Mouse (Mus musculus): ENCODE results near the gene Rfx7.
A peak's percentile ranks its signal among the peaks of the same experiment; 100 is the strongest.

Rfx7 gene

GRCm38 (mm10) chr9:72543590-72543989 is 11.6 kb downstream of the Rfx7 start:
- no peak for DNase-seq (ENCODE audit: low spot score)

- no peak for DNase-seq (ENCODE audit: low spot score)
Observed at GRCm38 (mm10) chr9:72558780-72559179, 26.7 kb downstream of the Rfx7 start.

GRCm38 (mm10) chr9:72560316-72560715 is 28.3 kb downstream of the Rfx7 start:
- DNase-seq (ENCODE audit: low spot score): no peak

- no peak for DNase-seq (ENCODE audit: low spot score)
Observed at GRCm38 (mm10) chr9:72563277-72563676, 31.2 kb downstream of the Rfx7 start.

- no peak for DNase-seq (ENCODE audit: low spot score)
Observed at GRCm38 (mm10) chr9:72567116-72567515, 35.1 kb downstream of the Rfx7 start.

- no peak for DNase-seq (ENCODE audit: low spot score)
Observed at GRCm38 (mm10) chr9:72580216-72580615, 48.2 kb downstream of the Rfx7 start.

- no peak for DNase-seq (ENCODE audit: low spot score)
Observed at GRCm38 (mm10) chr9:72590861-72591260, 58.8 kb downstream of the Rfx7 start.

GRCm38 (mm10) chr9:72592016-72592415 is 60.0 kb downstream of the Rfx7 start:
- DNase-seq (ENCODE audit: low spot score): no peak

- peak; percentile 21 for DNase-seq (ENCODE audit: low spot score)
Observed at GRCm38 (mm10) chr9:72594656-72595055, 62.6 kb downstream of the Rfx7 start.

- no peak for DNase-seq (ENCODE audit: low spot score)
Observed at GRCm38 (mm10) chr9:72600142-72600541, 68.1 kb downstream of the Rfx7 start.

GRCm38 (mm10) chr9:72609771-72610170 is 77.7 kb downstream of the Rfx7 start:
- no peak for DNase-seq (ENCODE audit: low spot score)

GRCm38 (mm10) chr9:72613884-72614283 is 81.8 kb downstream of the Rfx7 start:
- DNase-seq (ENCODE audit: low spot score): no peak

GRCm38 (mm10) chr9:72614786-72615480 is 82.9 kb downstream of the Rfx7 start:
- no peak for DNase-seq (ENCODE audit: low spot score)

GRCm38 (mm10) chr9:72618037-72618436 is 86.0 kb downstream of the Rfx7 start:
- no peak for DNase-seq (ENCODE audit: low spot score)

- no peak for DNase-seq (ENCODE audit: low spot score)
Observed at GRCm38 (mm10) chr9:72623605-72624004, 91.6 kb downstream of the Rfx7 start.

GRCm38 (mm10) chr9:72627598-72627997 is 95.6 kb downstream of the Rfx7 start:
- no peak for DNase-seq (ENCODE audit: low spot score)

GRCm38 (mm10) chr9:72628591-72628990 is 96.6 kb downstream of the Rfx7 start:
- peak; percentile 73 for DNase-seq (ENCODE audit: low spot score)

- no peak for DNase-seq (ENCODE audit: low spot score)
Observed at GRCm38 (mm10) chr9:72632198-72632597, 100.2 kb downstream of the Rfx7 start.

- DNase-seq (ENCODE audit: low spot score): peak; percentile 68
Observed at GRCm38 (mm10) chr9:72635134-72635533, 103.1 kb downstream of the Rfx7 start.

GRCm38 (mm10) chr9:72636547-72636946 is 104.5 kb downstream of the Rfx7 start:
- no peak for DNase-seq (ENCODE audit: low spot score)

GRCm38 (mm10) chr9:72637243-72637642 is 105.2 kb downstream of the Rfx7 start:
- DNase-seq (ENCODE audit: low spot score): no peak

- peak; percentile 82 for DNase-seq (ENCODE audit: low spot score)
Observed at GRCm38 (mm10) chr9:72638951-72639842, 107.2 kb downstream of the Rfx7 start.
